Mouse (Mus musculus) MEL-GATA-1-ER (cell line): Measurements from ENCODE around the gene Mast3.

Experiments used
- DNase-seq: peaks from one replicate; pipeline ENCODE4 v3.0.0-alpha.2; 2012; ENCODE audit warnings: low read depth; ENCODE audit errors: extremely low read depth

The Mast3 gene

GRCm38 (mm10) chr8:70804481-70805206 lies at the start of gene Mast3:
TSS of gene Mast3 (minus strand) at chr8:70805054.
- DNase-seq = peak; percentile 55

GRCm38 (mm10) chr8:70853863-70854262 lies 49.0 kb upstream of the Mast3 start:
- DNase-seq = peak; percentile 62

GRCm38 (mm10) chr8:70852595-70853231 lies 47.9 kb upstream of the Mast3 start:
- no peak for DNase-seq

GRCm38 (mm10) chr8:70851837-70852236 lies 47.0 kb upstream of the Mast3 start:
- DNase-seq = no peak

GRCm38 (mm10) chr8:70850947-70851346 lies 46.1 kb upstream of the Mast3 start:
- no peak for DNase-seq

GRCm38 (mm10) chr8:70850132-70850845 lies 45.4 kb upstream of the Mast3 start:
- no peak for DNase-seq

GRCm38 (mm10) chr8:70849333-70849990 lies 44.6 kb upstream of the Mast3 start:
- no peak for DNase-seq

GRCm38 (mm10) chr8:70846371-70847154 lies 41.7 kb upstream of the Mast3 start:
- no peak for DNase-seq

GRCm38 (mm10) chr8:70845108-70845507 lies 40.3 kb upstream of the Mast3 start:
- DNase-seq = no peak

GRCm38 (mm10) chr8:70844523-70844922 lies 39.7 kb upstream of the Mast3 start:
- peak; percentile 26 for DNase-seq

- DNase-seq = no peak
Observed at GRCm38 (mm10) chr8:70843941-70844340, 39.1 kb upstream of the Mast3 start.

GRCm38 (mm10) chr8:70843214-70843773 lies 38.4 kb upstream of the Mast3 start:
- DNase-seq = no peak

GRCm38 (mm10) chr8:70842484-70842883 lies 37.6 kb upstream of the Mast3 start:
- DNase-seq = no peak

- no peak for DNase-seq
Observed at GRCm38 (mm10) chr8:70841147-70842072, 36.6 kb upstream of the Mast3 start.

GRCm38 (mm10) chr8:70840590-70840989 lies 35.7 kb upstream of the Mast3 start:
- no peak for DNase-seq

- DNase-seq = peak; percentile 99
Observed at GRCm38 (mm10) chr8:70839408-70840351, 34.8 kb upstream of the Mast3 start, which contains the start of gene Arrdc2. TSS of gene Arrdc2 (minus strand) at chr8:70839720.

GRCm38 (mm10) chr8:70838654-70839407 lies 34.0 kb upstream of the Mast3 start:
- DNase-seq = no peak

- no peak for DNase-seq
Observed at GRCm38 (mm10) chr8:70836666-70837065, 31.8 kb upstream of the Mast3 start.
